Mouse (Mus musculus): ENCODE measurements around the gene Eid2b.

Gene Eid2b

GRCm38 (mm10) chr7:28301616-28302433, 24.3 kb downstream of the Eid2b start, which contains the start of gene Dll3:
Gene Dll3, minus strand, starts transcription at chr7:28302238.
- DNase-seq (ENCODE audit: low spot score): no peak

GRCm38 (mm10) chr7:28305641-28306040, 28.1 kb downstream of the Eid2b start:
- no peak for DNase-seq (ENCODE audit: low spot score)

GRCm38 (mm10) chr7:28306216-28306615, 28.7 kb downstream of the Eid2b start:
- no peak for DNase-seq (ENCODE audit: low spot score)

GRCm38 (mm10) chr7:28309737-28310136, 32.2 kb downstream of the Eid2b start:
- no peak for DNase-seq (ENCODE audit: low spot score)

- DNase-seq (ENCODE audit: low spot score): no peak
These were observed 33.8 kb downstream of the Eid2b start for GRCm38 (mm10) chr7:28311151-28311925.

- peak; percentile 92 for DNase-seq (ENCODE audit: low spot score)
These were observed 34.5 kb downstream of the Eid2b start, which contains the start of gene Timm50 for GRCm38 (mm10) chr7:28311926-28312543. Gene Timm50, minus strand, starts transcription at chr7:28312072.

- no peak for DNase-seq (ENCODE audit: low spot score)
These were observed 40.5 kb downstream of the Eid2b start for GRCm38 (mm10) chr7:28318036-28318435.

GRCm38 (mm10) chr7:28318714-28319113, 41.2 kb downstream of the Eid2b start:
- no peak for DNase-seq (ENCODE audit: low spot score)

GRCm38 (mm10) chr7:28321974-28322720, 44.6 kb downstream of the Eid2b start:
- no peak for DNase-seq (ENCODE audit: low spot score)

- no peak for DNase-seq (ENCODE audit: low spot score)
These were observed 47.8 kb downstream of the Eid2b start for GRCm38 (mm10) chr7:28325293-28325692.

GRCm38 (mm10) chr7:28326457-28326856, 48.9 kb downstream of the Eid2b start:
- no peak for DNase-seq (ENCODE audit: low spot score)

- no peak for DNase-seq (ENCODE audit: low spot score)
These were observed 50.7 kb downstream of the Eid2b start for GRCm38 (mm10) chr7:28328260-28328659.

All from ovary, postnatal 10 days (tissue).